Mouse (Mus musculus) heart, postnatal 25 days (tissue): ENCODE measurements at regions not wholly inside any gene's neighbourhood (a gene's known extent, or its start where the extent isn't known, plus 50 kb on each side); places are given as distances from the start of the nearest gene placed in this dataset.

Experiments
- DNase-seq: peaks from one replicate; pipeline ENCODE4 v3.0.0; 2022; ENCODE audit warnings: low spot score
- intact Hi-C: fragments of 180-260 bp; cut with DNase I; formaldehyde crosslinking; loops from one replicate; pipeline ENCODE4 v1.15.1; 2025

DNA sequence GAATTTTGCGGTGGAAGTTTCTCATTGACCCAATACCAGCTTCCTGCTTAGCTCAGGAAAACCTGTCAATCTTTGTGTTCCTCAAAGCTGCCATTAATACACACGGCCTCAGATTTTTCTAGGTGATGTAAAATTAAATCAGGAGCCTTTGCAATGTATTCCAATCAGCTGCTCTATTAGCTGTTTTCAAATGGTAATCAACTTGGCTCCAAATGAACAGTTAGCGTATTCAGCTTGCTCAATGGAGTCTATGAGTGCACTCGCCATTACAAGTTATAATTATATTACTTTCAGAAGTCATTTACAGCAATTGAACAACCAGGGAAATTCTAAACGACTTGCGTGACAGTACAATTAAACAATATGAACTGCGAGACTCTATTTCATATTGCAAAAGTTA lies 97.6 kb upstream of the E2f7 start:
- no peak for DNase-seq
- intact Hi-C loops = no loop called here

DNA sequence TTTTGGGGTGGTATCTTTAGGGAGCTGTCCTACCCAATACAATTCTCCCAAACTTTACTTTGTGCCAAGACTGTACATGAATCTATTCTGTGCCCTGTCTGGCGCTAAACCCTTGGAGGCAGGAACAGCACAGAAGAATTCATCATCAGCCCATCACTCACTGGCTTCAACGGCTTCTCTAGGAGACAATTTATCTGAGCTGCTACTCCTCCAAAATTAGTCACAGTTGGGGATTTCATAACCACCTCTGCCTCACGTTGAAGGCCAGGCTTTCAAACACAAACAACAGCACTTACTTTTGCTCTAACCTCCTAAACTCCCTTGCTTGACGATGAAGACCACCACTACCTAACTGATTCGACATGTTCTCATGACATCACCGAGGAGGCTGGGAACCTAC lies 95.1 kb upstream of the E2f7 start:
- no peak for DNase-seq
- intact Hi-C loops = no loop called here

DNA sequence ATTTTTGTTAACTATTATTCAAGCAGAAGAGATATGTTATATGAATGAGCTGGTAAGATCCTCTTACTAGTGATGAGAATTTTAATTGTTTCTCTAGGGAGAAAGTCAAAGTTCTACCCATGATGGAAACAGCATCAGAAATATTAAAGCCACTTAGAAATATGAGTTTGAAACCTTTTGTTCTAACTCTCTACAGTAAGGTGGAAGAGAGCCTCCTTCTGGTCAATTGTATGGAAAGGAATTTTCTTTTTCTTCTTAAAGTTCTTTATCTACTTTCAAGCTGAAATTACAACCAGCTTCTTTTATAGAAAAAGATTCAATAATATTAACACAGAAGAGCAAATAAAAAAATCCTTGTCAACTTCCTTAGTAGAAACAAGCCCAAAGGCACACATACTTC lies 94.4 kb upstream of the E2f7 start:
- intact Hi-C loops = no loop called here
- no peak for DNase-seq

DNA sequence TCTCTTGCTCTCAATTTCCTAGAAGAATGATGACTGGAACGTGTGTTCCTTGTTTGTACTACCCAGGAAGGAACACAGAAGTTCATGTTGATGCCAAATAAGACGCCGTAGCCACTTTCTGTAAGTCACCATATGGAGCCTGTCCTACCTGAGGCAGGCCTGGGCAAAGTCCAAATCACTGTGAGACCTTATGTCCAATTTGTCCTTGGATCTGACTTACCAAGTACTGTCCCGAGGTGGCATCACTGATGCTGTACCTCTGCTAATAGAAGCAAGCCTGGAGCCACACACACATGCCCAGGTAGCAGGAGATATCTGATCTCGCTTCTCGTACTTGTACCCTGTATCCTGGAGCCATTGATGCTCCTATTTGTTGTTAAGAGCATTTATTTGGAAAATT lies 91.2 kb upstream of the E2f7 start:
- intact Hi-C loops = no loop called here
- no peak for DNase-seq

DNA sequence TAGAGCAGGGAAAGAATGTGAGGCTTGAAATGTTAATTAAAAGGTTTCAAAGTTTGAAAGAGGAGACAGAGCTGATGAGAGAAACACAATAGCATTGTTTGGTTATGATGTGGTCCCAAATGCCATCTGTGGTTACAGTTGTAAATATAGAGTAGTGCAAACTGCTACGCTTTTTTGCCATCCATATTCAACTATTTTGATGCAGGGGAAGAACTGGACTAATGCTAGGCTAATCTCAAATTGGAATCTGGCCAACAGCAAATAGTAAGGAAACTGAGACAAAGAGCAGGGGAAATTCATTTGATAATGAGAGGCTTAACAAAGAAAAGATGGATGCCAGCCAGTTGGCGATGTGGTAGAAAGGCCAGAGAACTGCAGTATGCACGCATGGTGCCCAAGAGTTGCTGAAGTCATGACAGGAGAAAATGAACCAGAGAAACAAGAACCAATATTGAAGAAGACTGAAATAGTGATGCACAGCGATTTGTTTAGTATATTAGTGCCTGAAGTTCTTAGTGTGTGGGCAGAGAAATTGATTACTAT lies 87.0 kb upstream of the E2f7 start:
- intact Hi-C loops = no loop called here
- DNase-seq = no peak

DNA sequence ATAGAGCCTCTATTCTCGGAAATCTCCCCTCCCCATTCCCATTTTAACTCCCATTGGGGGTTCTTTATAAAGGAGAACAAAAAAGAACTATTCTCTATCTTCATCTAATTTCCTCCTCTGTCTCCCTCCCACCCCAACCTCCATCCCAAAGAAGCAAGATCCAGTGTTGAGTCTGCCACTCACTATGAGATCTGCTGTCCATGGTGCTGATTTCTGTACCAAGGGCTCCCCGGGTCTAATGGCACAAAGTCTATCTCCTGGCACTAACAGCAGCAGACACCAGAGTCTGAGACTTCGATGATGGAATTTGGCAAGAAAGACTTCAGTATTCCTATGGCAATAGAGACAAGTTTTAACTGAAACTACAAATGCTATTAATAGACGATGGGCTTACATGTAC lies 68.7 kb upstream of the E2f7 start:
- no peak for DNase-seq
- intact Hi-C loops = no loop called here
